Mouse (Mus musculus): ENCODE results near the gene Tmem51. TPM values are rescaled to one million over a fixed set of nuclear protein-coding genes. Genes with fewer than 3 reads are reported as not detected.

Gene Tmem51
- polyA plus RNA-seq, 1 experiment: 16.5 TPM

- TF ChIP-seq CTCF (IDR thresholded peaks at IDR 0.05; ENCODE audit: insufficient read depth, low read length) (no peak), POLR2A (IDR thresholded peaks at IDR 0.05; ENCODE audit: borderline replicate concordance, extremely low read depth, low read depth, low read length) (no peak)
- no peak overlapping the region for H3K4me3 ChIP-seq (replicated peaks; ENCODE audit: extremely low read depth, low read depth, low read length)
- no peak for DNase-seq
- peaks cover 5% of the 10 kb centered on the region; the same call in 1 of the 2 replicates for H3K4me1 ChIP-seq (ENCODE audit: control insufficient read depth, insufficient read depth, low read length)
- WGBS: 39% methylated on average over 6 of the region's 6 CpGs
These were observed 911 bp downstream of the Tmem51 start for GRCm38 (mm10) chr4:142083193-142083592.

GRCm38 (mm10) chr4:142082703-142083102 lies 1.4 kb downstream of the Tmem51 start:
- WGBS: 66% methylated on average over 4 of the region's 4 CpGs
- TF ChIP-seq POLR2A (IDR thresholded peaks at IDR 0.05; ENCODE audit: borderline replicate concordance, extremely low read depth, low read depth, low read length): no peak
- TF ChIP-seq CTCF (IDR thresholded peaks at IDR 0.05; ENCODE audit: insufficient read depth, low read length): no peak
- DNase-seq: no peak
- Histone ChIP-seq H3K4me3 (replicated peaks; ENCODE audit: extremely low read depth, low read depth, low read length) (no peak overlapping the region), H3K4me1 (ENCODE audit: control insufficient read depth, insufficient read depth, low read length) (peaks cover 8% of the 10 kb centered on the region; the same call in 1 of the 2 replicates)

DNA sequence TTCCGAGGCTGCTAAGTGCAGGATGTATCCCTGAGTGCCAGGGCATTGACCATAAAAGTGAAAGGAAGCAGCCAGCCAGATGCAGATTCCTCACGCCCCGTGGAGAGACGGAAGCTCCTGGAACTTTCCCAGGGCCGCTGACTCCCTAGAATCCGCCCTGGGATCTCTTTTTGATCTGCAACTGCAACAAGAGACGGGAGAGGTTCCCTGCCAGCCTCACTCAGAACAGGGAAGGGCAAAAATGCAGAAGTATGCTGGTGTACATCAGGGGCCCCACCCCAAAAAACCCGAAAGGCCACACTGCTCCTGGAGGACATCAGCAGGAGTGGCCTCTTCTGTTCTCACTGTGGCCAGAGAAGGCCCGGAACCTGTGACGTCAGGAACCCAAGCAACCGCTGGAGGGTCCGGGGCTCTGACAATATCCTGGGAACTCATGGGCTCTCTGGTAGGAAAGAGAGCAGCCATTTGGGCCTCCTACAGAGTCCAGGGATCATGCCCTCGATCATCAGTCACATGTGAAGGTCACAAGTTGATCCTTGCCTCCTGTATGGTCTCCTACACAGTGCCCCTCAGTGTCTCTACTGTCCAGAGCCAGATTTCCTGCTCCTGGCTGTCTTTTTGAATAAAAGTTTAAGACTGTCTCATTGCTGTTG lies 2.3 kb downstream of the Tmem51 start:
- Histone ChIP-seq H3K4me3 (replicated peaks; ENCODE audit: extremely low read depth, low read depth, low read length) (no peak overlapping the region), H3K4me1 (ENCODE audit: control insufficient read depth, insufficient read depth, low read length) (peaks cover 11% of the 10 kb centered on the region)
- TF ChIP-seq CTCF (IDR thresholded peaks at IDR 0.05; ENCODE audit: insufficient read depth, low read length): no peak
- no peak for TF ChIP-seq POLR2A (IDR thresholded peaks at IDR 0.05; ENCODE audit: borderline replicate concordance, extremely low read depth, low read depth, low read length)
- whole genome bisulfite sequencing: 25% methylated on average over 13 of the region's 13 CpGs
- DNase-seq: no peak

- no peak overlapping the region for H3K4me3 ChIP-seq (replicated peaks; ENCODE audit: extremely low read depth, low read depth, low read length)
- peaks cover 11% of the 10 kb centered on the region for H3K4me1 ChIP-seq (ENCODE audit: control insufficient read depth, insufficient read depth, low read length)
- no peak for DNase-seq
- WGBS: 50% methylated on average over 18 of the region's 18 CpGs
- TF ChIP-seq POLR2A (IDR thresholded peaks at IDR 0.05; ENCODE audit: borderline replicate concordance, extremely low read depth, low read depth, low read length) (no peak), CTCF (IDR thresholded peaks at IDR 0.05; ENCODE audit: insufficient read depth, low read length) (no peak)
These were observed 3.0 kb downstream of the Tmem51 start for GRCm38 (mm10) chr4:142080901-142081630.

DNA sequence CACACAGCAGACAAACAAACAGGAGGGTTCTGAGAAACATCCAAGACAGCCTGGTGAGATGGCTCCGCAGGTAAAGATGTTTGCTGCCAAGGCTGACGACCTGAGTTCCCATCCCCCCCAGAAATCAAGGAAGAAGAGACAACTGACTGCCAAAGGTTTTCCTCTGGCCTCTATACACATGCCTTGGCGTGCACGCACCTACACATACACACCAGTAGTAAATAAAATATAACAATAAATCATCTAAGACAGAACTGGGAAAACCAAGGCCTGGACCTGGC lies 3.7 kb downstream of the Tmem51 start:
- DNase-seq: no peak
- H3K4me3 ChIP-seq (replicated peaks; ENCODE audit: extremely low read depth, low read depth, low read length): no peak overlapping the region
- 85% methylated on average over 4 of the region's 4 CpGs for WGBS
- no peak for TF ChIP-seq POLR2A (IDR thresholded peaks at IDR 0.05; ENCODE audit: borderline replicate concordance, extremely low read depth, low read depth, low read length)
- TF ChIP-seq CTCF (IDR thresholded peaks at IDR 0.05; ENCODE audit: insufficient read depth, low read length): no peak
- H3K4me1 ChIP-seq (ENCODE audit: control insufficient read depth, insufficient read depth, low read length): peaks cover 11% of the 10 kb centered on the region

- no peak for TF ChIP-seq CTCF (IDR thresholded peaks at IDR 0.05; ENCODE audit: insufficient read depth, low read length)
- TF ChIP-seq POLR2A (IDR thresholded peaks at IDR 0.05; ENCODE audit: borderline replicate concordance, extremely low read depth, low read depth, low read length): no peak
- DNase-seq: no peak
- Histone ChIP-seq H3K4me1 (ENCODE audit: control insufficient read depth, insufficient read depth, low read length) (peaks cover 11% of the 10 kb centered on the region), H3K4me3 (replicated peaks; ENCODE audit: extremely low read depth, low read depth, low read length) (no peak overlapping the region)
- WGBS: 70% methylated on average over 14 of the region's 14 CpGs
These were observed 4.2 kb downstream of the Tmem51 start for GRCm38 (mm10) chr4:142079629-142080486.

- no peak for DNase-seq
- 23% methylated on average over 18 of the region's 18 CpGs for WGBS
- Histone ChIP-seq H3K4me1 (ENCODE audit: control insufficient read depth, insufficient read depth, low read length) (peaks cover 10% of the 10 kb centered on the region), H3K4me3 (replicated peaks; ENCODE audit: extremely low read depth, low read depth, low read length) (no peak overlapping the region)
- TF ChIP-seq CTCF (IDR thresholded peaks at IDR 0.05; ENCODE audit: insufficient read depth, low read length): no peak
- no peak for TF ChIP-seq POLR2A (IDR thresholded peaks at IDR 0.05; ENCODE audit: borderline replicate concordance, extremely low read depth, low read depth, low read length)
These were observed 6.4 kb downstream of the Tmem51 start for GRCm38 (mm10) chr4:142077572-142078271.

- no peak overlapping the region for H3K4me3 ChIP-seq (replicated peaks; ENCODE audit: extremely low read depth, low read depth, low read length)
- peaks cover 9% of the 10 kb centered on the region for H3K4me1 ChIP-seq (ENCODE audit: control insufficient read depth, insufficient read depth, low read length)
- TF ChIP-seq POLR2A (IDR thresholded peaks at IDR 0.05; ENCODE audit: borderline replicate concordance, extremely low read depth, low read depth, low read length) (no peak), CTCF (IDR thresholded peaks at IDR 0.05; ENCODE audit: insufficient read depth, low read length) (no peak)
- WGBS: 54% methylated on average over 1 of the region's 1 CpGs
- DNase-seq: no peak
These were observed 7.2 kb downstream of the Tmem51 start for GRCm38 (mm10) chr4:142076883-142077282.

GRCm38 (mm10) chr4:142075931-142076330 lies 8.2 kb downstream of the Tmem51 start:
- no peak overlapping the region for H3K4me3 ChIP-seq (replicated peaks; ENCODE audit: extremely low read depth, low read depth, low read length)
- 81% methylated on average over 11 of the region's 11 CpGs for WGBS
- TF ChIP-seq CTCF (IDR thresholded peaks at IDR 0.05; ENCODE audit: insufficient read depth, low read length): no peak
- no peak for TF ChIP-seq POLR2A (IDR thresholded peaks at IDR 0.05; ENCODE audit: borderline replicate concordance, extremely low read depth, low read depth, low read length)
- H3K4me1 ChIP-seq (ENCODE audit: control insufficient read depth, insufficient read depth, low read length): peaks cover 10% of the 10 kb centered on the region; the same call in 1 of the 2 replicates
- DNase-seq: no peak
